Mouse (Mus musculus) fibroblast of lung, adult 2 months (primary cell): Measurements from ENCODE around the gene Itga5.

Source experiments
- DNase-seq: peaks from one replicate; pipeline ENCODE4 v3.0.0-alpha.2; 2011; ENCODE audit warnings: low read depth

The Itga5 gene

DNA sequence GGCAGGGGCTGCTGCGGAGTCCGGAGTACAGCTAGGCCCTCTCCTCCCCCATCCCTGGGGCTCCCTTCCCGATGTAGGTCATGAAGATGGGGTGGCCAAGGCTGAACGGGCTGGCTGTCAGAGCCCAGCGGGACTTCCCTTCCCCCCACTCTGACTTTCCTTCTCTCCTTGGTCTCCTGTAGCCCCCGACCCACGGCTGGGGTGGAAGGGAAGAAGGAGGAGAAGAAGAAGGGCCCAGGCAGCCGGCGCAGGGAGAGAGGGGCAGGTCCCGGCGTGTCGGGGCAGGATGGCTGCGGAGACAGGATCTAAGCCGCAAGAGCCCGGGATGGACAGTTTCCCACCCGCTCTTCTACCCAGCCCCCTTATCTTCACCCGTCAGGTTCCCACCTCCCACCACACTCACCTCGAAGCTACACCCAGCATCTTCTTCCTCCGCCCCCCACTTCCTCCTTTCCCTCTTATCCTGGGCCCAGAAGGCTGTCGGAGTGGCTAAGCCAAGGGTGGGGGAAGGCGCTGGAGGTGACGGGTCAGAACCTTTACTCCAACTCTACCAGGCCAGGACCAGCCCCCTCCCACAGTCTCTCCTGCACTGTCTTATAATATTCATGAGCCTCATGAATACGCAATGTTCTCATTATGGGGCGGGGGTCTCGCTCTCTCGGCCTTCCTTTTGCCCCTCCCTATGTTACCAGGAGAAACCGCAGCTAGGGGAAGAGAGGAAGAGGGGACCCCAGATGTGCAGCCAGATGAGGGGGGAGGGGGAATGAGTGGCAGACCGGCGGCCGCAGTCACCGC lies 27.2 kb downstream of the Itga5 start:
- no peak for DNase-seq

GRCm38 (mm10) chr15:103338829-103339165 lies 27.8 kb downstream of the Itga5 start:
- DNase-seq = no peak

- no peak for DNase-seq
Observed at GRCm38 (mm10) chr15:103336996-103337667, 29.4 kb downstream of the Itga5 start.

GRCm38 (mm10) chr15:103335488-103336235 lies 30.9 kb downstream of the Itga5 start:
- no peak for DNase-seq

DNA sequence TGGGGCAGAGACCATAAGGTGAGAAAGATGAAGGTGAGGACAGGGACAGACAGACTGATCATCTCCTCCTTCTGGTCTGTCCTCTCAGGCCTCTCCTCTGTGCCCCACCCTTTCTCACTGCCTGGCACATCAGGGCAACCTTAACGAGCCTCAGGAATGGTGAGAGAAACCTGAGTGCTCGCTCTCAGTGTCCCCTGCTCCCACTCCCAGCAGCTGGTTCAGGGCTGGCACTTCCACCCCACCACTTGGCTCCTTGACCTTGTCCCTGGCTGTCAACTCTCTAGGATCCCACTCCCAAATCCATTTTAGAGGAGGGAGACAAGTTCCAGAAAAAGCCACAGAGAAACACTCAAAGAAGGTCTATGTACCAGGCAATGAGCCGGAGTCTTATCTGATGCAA lies 31.5 kb downstream of the Itga5 start:
- no peak for DNase-seq

DNA sequence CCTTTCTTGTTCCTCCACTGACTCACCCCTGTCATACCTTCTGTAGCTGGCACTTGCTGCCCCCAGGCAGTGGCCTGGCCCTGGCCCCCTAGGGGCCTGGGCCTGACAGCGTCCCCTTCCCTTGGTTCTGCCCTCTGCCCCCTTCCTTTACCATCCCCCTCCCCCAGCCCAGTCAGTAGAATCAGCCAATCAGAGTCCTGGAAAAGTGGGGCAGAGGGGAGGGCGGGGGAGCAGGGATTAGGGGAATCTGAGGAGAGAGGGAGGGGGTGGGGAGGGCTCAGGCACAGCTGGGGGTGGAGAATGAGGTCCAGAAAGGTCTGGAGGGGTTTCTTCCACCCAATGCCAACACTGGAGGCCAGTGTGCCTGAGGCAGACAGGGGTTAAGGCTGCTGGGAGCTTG lies 32.4 kb downstream of the Itga5 start:
- no peak for DNase-seq

DNA sequence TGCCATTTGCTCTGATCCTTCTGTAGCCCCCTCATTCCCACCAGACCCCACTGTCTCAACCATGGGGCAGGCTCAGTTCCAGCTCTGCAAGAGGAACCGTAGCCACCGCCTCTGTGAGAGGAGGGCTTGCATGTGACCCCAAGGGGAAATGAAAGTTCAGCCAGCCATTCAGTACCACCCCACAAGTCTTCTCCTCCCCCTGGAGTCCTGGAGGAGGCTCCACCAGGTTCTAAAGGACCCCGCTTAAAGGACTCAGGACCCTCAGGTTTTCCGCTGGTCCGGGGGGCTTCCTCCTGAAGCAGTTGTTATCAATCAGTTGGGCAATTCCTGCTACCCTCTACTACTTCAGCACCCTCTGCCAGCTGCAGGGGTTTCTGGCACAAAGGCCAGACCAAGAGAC lies 32.8 kb downstream of the Itga5 start:
- no peak for DNase-seq

GRCm38 (mm10) chr15:103333081-103333615 lies 33.4 kb downstream of the Itga5 start:
- no peak for DNase-seq

- no peak for DNase-seq
Observed at GRCm38 (mm10) chr15:103323455-103324247, 42.9 kb downstream of the Itga5 start.

GRCm38 (mm10) chr15:103323070-103323454 lies 43.5 kb downstream of the Itga5 start:
- no peak for DNase-seq

- no peak for DNase-seq
Observed at GRCm38 (mm10) chr15:103322396-103322795, 44.2 kb downstream of the Itga5 start.

GRCm38 (mm10) chr15:103321076-103321475 lies 45.5 kb downstream of the Itga5 start:
- no peak for DNase-seq

DNA sequence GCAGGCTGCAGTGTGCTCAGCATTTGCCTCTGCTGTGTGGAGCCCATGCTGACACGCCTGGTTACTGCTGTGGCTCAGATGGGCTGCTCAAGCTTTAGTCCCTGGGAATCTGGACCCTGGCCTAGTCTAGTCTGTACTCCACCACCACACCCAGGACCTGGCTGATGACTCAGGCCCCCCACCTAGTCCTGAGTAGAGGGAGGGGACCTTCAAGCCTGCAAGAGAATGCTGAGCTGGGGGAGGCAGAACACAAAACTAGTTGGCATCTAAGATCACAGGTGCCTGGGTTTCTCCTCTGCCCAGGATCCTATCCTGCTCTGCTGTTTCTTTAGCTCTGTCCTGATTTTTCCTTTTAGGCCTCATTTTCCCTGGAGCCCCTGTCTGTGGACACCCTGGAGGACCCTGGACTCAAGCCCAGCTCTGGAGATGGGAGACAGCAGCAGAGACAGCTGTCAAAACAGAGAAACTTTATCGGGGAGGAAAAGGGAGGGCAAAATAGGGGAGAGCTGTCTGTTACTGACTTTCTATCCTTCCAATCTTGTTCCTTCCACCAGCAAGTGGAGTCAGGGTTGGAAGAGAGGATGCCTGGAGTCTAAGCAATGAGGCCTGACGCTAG lies 48.3 kb downstream of the Itga5 start:
- peak; percentile 55 for DNase-seq

DNA sequence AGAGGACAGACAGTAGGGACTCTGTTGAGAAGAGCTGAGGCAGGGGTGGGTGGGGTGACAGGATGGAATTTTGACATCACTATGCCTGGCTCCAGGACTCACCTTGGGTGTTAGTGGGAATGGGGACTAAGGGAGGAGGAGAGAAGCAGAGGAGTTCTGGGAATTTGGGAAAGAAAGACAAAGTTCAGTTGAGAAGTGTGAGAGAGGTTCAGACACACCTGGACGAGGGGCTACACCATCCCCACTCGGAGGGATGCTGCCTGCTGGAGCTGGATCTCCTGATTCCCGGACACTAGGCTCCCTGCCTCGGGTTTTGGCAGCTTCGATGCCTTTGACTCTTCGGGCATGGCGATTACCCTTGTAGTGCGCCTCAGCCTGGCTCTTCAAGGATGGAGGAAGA lies 48.8 kb downstream of the Itga5 start:
- no peak for DNase-seq

- no peak for DNase-seq
Observed at GRCm38 (mm10) chr15:103317120-103317519, 49.4 kb downstream of the Itga5 start.

GRCm38 (mm10) chr15:103315979-103316776 lies 50.4 kb downstream of the Itga5 start:
- no peak for DNase-seq

DNA sequence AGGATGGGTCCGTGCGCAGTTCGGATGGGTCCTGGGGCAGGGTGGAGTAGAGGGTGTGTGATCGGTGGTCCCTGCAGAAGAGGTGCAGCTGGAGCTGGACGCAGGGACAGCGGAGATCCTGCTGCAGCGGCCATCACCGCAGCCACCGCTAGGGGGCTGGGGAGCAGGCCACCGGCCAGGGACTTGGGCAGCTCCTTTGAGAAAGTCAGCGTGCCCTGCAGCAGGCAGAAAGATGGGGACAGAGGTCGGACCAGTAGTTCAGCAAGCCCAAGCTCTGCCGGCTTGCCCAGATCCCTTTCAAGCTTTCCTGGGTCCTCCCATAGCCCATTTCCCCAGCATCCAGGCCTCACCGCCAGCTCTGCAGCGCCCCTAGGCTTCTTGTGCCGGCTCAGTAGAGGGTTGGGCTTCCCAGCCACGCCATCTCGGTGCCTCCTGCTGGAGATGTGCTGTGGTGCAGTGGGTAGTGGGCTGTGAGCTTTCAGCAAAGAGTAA lies 51.5 kb downstream of the Itga5 start:
- no peak for DNase-seq

GRCm38 (mm10) chr15:103314181-103314580 lies 52.4 kb downstream of the Itga5 start:
- DNase-seq = no peak

GRCm38 (mm10) chr15:103313495-103314095 lies 53.0 kb downstream of the Itga5 start:
- no peak for DNase-seq

GRCm38 (mm10) chr15:103310365-103310910 lies 56.1 kb downstream of the Itga5 start, which contains the start of gene Gpr84:
Gene Gpr84 (minus strand): TSS chr15:103310612.
- DNase-seq = no peak
